Mouse (Mus musculus): ENCODE data around the gene Hba-a1. TPM values are rescaled to one million over a fixed set of nuclear protein-coding genes. Genes with fewer than 3 reads are reported as not detected.

The Hba-a1 gene
- polyA plus RNA-seq, 1 experiment = 2,752 TPM

GRCm38 (mm10) chr11:32265117-32265738, 18.1 kb upstream of the Hba-a1 start:
- TF ChIP-seq CTCF (IDR thresholded peaks at IDR 0.05; ENCODE audit: borderline replicate concordance, extremely low read depth, insufficient read depth, insufficient read length) (no peak), POLR2A (IDR thresholded peaks at IDR 0.05; ENCODE audit: borderline replicate concordance, extremely low read depth, insufficient read depth, insufficient read length, poor library complexity, severe bottlenecking) (no peak)
- no peak for DNase-seq (ENCODE audit: low read depth)

GRCm38 (mm10) chr11:32266194-32266593, 17.1 kb upstream of the Hba-a1 start:
- TF ChIP-seq POLR2A (IDR thresholded peaks at IDR 0.05; ENCODE audit: borderline replicate concordance, extremely low read depth, insufficient read depth, insufficient read length, poor library complexity, severe bottlenecking) (no peak), CTCF (IDR thresholded peaks at IDR 0.05; ENCODE audit: borderline replicate concordance, extremely low read depth, insufficient read depth, insufficient read length) (no peak)
- DNase-seq (ENCODE audit: low read depth) = no peak

GRCm38 (mm10) chr11:32266776-32267175, 16.5 kb upstream of the Hba-a1 start:
- DNase-seq (ENCODE audit: low read depth) = no peak
- TF ChIP-seq CTCF (IDR thresholded peaks at IDR 0.05; ENCODE audit: borderline replicate concordance, extremely low read depth, insufficient read depth, insufficient read length) (no peak), POLR2A (IDR thresholded peaks at IDR 0.05; ENCODE audit: borderline replicate concordance, extremely low read depth, insufficient read depth, insufficient read length, poor library complexity, severe bottlenecking) (no peak)

DNA sequence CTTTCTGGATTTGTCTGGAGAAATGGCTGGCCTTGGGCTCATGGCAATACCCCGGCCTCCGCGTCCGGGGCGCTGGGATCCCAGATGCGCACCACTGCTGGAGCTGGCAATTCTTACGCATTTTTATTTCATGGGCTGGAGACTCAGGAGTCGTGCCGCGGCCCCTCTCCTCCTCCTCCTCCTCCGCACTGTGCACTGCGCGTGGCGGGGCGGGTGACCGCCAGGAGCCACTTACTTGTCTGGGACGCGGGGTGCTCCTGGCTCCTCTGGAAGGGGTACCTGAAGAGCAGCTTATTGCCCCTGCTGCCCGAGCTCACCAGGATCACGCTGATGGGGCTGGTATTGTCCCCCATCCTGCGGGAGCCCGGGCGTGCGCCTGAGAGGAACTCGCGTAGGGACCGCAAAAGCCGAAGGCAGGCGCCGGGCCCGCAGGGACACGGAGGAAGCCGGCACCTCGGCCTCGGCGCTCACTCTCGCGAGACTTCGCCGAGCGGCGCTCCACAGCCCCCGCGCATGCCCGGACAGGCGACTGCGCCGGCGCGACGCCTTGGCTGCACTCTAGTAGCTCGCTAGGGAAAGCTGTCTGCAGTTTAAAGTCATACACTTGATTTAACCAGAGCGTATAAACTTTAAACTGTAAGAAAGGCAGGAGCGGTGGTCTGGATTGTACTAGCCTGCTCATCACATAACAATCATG, 16.0 kb upstream of the Hba-a1 start, which contains the start of gene Nprl3:
Gene Nprl3, minus strand, starts transcription at position 520 of the 697 bp plus-strand sequence.
- TF ChIP-seq CTCF (IDR thresholded peaks at IDR 0.05; ENCODE audit: borderline replicate concordance, extremely low read depth, insufficient read depth, insufficient read length) (no peak), POLR2A (IDR thresholded peaks at IDR 0.05; ENCODE audit: borderline replicate concordance, extremely low read depth, insufficient read depth, insufficient read length, poor library complexity, severe bottlenecking) (peak; percentile 94)
- DNase-seq (ENCODE audit: low read depth) = peak; percentile 98

DNA sequence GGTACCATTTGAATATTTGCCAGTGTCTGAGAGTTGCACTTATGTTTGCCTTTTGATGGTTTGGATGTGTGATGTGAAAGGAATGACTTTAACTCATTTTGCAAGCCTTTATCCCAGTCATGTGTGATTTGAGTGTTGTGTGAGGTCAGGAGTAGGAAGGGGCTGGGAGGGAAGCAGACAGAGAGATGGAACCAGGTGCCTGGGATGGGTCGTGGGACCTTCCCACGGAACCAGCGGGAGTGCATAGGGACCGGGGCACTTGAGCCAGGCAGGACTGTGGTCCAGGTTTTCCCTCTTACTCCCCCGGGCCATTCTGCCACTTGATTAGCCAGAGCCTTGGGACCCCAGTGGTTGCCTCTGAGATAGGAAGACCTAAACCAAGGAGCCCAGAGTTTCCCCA, 15.3 kb upstream of the Hba-a1 start:
- DNase-seq (ENCODE audit: low read depth) = peak; percentile 11
- TF ChIP-seq POLR2A (IDR thresholded peaks at IDR 0.05; ENCODE audit: borderline replicate concordance, extremely low read depth, insufficient read depth, insufficient read length, poor library complexity, severe bottlenecking) (no peak), CTCF (IDR thresholded peaks at IDR 0.05; ENCODE audit: borderline replicate concordance, extremely low read depth, insufficient read depth, insufficient read length) (no peak)

DNA sequence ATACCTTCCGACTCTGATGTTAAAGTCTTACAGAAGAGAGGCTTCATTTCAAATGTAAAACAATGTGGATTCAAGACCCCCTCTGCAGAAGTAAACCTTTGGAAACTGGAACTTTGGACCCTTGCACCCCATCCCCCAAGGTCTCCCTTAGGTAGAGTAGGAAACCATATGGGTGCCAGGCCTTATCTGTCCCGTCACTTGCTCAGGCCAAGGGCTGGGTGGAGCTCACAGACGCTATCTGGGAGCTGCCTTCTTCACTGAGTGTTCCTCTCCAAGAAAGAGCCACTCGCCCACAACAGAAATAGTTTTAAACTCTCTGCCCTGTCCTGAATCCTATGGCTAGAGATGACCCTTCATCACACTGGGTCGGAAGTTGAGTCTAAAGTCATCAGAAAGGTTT, 14.4 kb upstream of the Hba-a1 start:
- TF ChIP-seq CTCF (IDR thresholded peaks at IDR 0.05; ENCODE audit: borderline replicate concordance, extremely low read depth, insufficient read depth, insufficient read length) (no peak), POLR2A (IDR thresholded peaks at IDR 0.05; ENCODE audit: borderline replicate concordance, extremely low read depth, insufficient read depth, insufficient read length, poor library complexity, severe bottlenecking) (no peak)
- no peak for DNase-seq (ENCODE audit: low read depth)

GRCm38 (mm10) chr11:32271178-32271577, 12.1 kb upstream of the Hba-a1 start:
- DNase-seq (ENCODE audit: low read depth) = no peak
- TF ChIP-seq CTCF (IDR thresholded peaks at IDR 0.05; ENCODE audit: borderline replicate concordance, extremely low read depth, insufficient read depth, insufficient read length) = no peak
- no peak for TF ChIP-seq POLR2A (IDR thresholded peaks at IDR 0.05; ENCODE audit: borderline replicate concordance, extremely low read depth, insufficient read depth, insufficient read length, poor library complexity, severe bottlenecking)

DNA sequence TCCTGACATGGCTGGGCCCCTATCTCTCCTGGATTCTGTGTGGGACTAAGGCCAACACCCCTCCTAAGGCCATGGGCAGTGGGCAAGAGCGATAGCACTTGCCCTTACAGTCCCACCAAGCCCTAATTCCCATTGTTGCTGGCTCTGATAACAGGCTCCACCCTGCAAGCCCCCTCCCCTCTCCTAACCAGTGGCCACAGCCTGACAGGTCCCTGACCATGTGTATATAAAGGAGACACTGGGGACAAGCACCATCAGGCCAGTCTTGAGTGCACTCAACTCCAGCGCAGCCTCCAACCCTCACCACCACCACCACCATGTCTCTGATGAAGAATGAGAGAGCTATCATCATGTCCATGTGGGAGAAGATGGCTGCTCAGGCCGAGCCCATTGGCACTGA, 7.0 kb upstream of the Hba-a1 start, which contains the start of gene Hba-x:
Gene Hba-x, plus strand, starts transcription at position 54 of the 400 bp plus-strand sequence.
- no peak for TF ChIP-seq POLR2A (IDR thresholded peaks at IDR 0.05; ENCODE audit: borderline replicate concordance, extremely low read depth, insufficient read depth, insufficient read length, poor library complexity, severe bottlenecking)
- TF ChIP-seq CTCF (IDR thresholded peaks at IDR 0.05; ENCODE audit: borderline replicate concordance, extremely low read depth, insufficient read depth, insufficient read length) = no peak

GRCm38 (mm10) chr11:32277736-32278457, 5.4 kb upstream of the Hba-a1 start:
- DNase-seq (ENCODE audit: low read depth) = no peak
- no peak for TF ChIP-seq CTCF (IDR thresholded peaks at IDR 0.05; ENCODE audit: borderline replicate concordance, extremely low read depth, insufficient read depth, insufficient read length)
- TF ChIP-seq POLR2A (IDR thresholded peaks at IDR 0.05; ENCODE audit: borderline replicate concordance, extremely low read depth, insufficient read depth, insufficient read length, poor library complexity, severe bottlenecking) = no peak

More for the DNA sequence above, 7.0 kb upstream of the Hba-a1 start, which contains the start of gene Hba-x:
- no peak for DNase-seq (ENCODE audit: low read depth)

DNA sequence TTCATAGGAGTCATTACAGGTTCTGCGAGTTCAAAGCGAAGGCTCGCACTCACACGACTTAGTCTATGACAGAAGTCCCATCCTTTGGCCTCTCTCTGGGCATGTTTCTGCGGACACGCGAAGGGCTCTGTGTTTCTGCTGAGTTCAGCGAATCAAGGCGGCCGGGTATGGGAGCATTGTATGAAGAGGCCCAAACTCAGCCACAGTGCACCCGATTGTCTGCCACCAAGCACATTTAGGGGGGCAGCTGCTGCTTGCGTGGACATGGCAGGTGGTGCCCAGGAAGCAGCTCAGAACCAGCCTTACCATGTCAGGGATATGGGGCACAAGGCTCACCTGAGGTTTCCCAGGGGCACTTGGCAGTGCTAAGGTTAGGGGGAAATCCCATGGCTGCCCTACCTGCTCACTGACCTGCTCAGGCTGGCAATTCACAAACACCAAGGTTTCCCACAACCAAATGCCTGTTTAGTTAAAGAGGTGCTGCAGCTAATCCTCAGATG, 4.8 kb upstream of the Hba-a1 start:
- no peak for TF ChIP-seq POLR2A (IDR thresholded peaks at IDR 0.05; ENCODE audit: borderline replicate concordance, extremely low read depth, insufficient read depth, insufficient read length, poor library complexity, severe bottlenecking)
- TF ChIP-seq CTCF (IDR thresholded peaks at IDR 0.05; ENCODE audit: borderline replicate concordance, extremely low read depth, insufficient read depth, insufficient read length) = no peak
- no peak for DNase-seq (ENCODE audit: low read depth)

DNA sequence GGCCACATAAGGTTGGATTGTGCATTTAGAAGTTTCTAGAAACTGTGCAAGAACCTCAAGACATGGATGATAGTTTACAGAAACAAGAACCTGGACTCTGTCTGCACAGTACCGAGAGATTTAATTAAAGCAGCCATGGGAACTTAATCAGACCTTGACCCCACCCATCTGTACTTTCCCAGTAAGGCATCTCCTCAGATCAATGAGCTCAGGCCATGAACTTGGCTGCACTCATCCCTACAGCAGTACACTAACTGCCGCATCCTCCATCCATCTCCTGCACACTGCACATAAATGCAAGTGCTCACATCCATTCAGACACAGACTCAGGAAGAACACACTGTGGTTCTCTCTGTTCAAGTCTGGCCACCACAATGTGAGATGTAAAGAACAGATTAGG, 2.7 kb upstream of the Hba-a1 start:
- no peak for DNase-seq (ENCODE audit: low read depth)
- no peak for TF ChIP-seq CTCF (IDR thresholded peaks at IDR 0.05; ENCODE audit: borderline replicate concordance, extremely low read depth, insufficient read depth, insufficient read length)
